Mouse (Mus musculus): ENCODE data around the gene Skint6.
"Not testable (repeated sequence)": the region's sequence is repeated elsewhere in the genome, so short reads cannot be mapped to it uniquely, and the experiment has no call there.

Skint6 gene

GRCm38 (mm10) chr4:113286873-113287272, at the start of gene Skint6:
Gene Skint6 (minus strand): TSS chr4:113286973.
- no peak for DNase-seq (ENCODE audit: low spot score)

GRCm38 (mm10) chr4:113320911-113321310, 34.1 kb upstream of the Skint6 start:
- DNase-seq (ENCODE audit: low spot score) = no peak

- no peak for DNase-seq (ENCODE audit: low spot score)
Observed at GRCm38 (mm10) chr4:113301773-113302473, 15.2 kb upstream of the Skint6 start.

GRCm38 (mm10) chr4:113263363-113264060, 23.3 kb downstream of the Skint6 start:
- DNase-seq (ENCODE audit: low spot score) = no peak

- no peak for DNase-seq (ENCODE audit: low spot score)
Observed at GRCm38 (mm10) chr4:113245808-113246207, 41.0 kb downstream of the Skint6 start.

GRCm38 (mm10) chr4:113067621-113068020, 219.2 kb downstream of the Skint6 start:
- DNase-seq (ENCODE audit: low spot score) = no peak

- not testable (repeated sequence) for DNase-seq (ENCODE audit: low spot score)
Observed at GRCm38 (mm10) chr4:112979160-112979559, 307.6 kb downstream of the Skint6 start.

- DNase-seq (ENCODE audit: low spot score) = no peak
Observed at GRCm38 (mm10) chr4:112790646-112791045, 496.1 kb downstream of the Skint6 start.

- DNase-seq (ENCODE audit: low spot score) = no peak
Observed at GRCm38 (mm10) chr4:112774766-112775165, 512.0 kb downstream of the Skint6 start, which contains the start of gene Skint10. Gene Skint10 (minus strand): TSS chr4:112774866.

Measured in spleen, adult 12 weeks (tissue).